Mouse (Mus musculus) CD4-positive, CD25-positive, alpha-beta regulatory T cell, adult 4 months (primary cell): ENCODE data around the gene Mex3d. TPM values are rescaled to one million over a fixed set of nuclear protein-coding genes. Genes with fewer than 3 reads are reported as not detected.
A peak's percentile ranks its signal among the peaks of the same experiment; 100 is the strongest.

Source experiments
- ATAC-seq: one replicate; pipeline ENCODE4 v1.8.0; 2017
- polyA plus RNA-seq, 2 experiments: library from polyadenylated mRNA; unstranded; fragments of 100-300 nt; shearing (Covaris generic); gene quantifications; one replicate each; pipeline ENCODE4 v1.2.1; 2017

Gene Mex3d
- polyA plus RNA-seq, 2 experiments from 2014 or later = 1.3 TPM; not detected in 1

DNA sequence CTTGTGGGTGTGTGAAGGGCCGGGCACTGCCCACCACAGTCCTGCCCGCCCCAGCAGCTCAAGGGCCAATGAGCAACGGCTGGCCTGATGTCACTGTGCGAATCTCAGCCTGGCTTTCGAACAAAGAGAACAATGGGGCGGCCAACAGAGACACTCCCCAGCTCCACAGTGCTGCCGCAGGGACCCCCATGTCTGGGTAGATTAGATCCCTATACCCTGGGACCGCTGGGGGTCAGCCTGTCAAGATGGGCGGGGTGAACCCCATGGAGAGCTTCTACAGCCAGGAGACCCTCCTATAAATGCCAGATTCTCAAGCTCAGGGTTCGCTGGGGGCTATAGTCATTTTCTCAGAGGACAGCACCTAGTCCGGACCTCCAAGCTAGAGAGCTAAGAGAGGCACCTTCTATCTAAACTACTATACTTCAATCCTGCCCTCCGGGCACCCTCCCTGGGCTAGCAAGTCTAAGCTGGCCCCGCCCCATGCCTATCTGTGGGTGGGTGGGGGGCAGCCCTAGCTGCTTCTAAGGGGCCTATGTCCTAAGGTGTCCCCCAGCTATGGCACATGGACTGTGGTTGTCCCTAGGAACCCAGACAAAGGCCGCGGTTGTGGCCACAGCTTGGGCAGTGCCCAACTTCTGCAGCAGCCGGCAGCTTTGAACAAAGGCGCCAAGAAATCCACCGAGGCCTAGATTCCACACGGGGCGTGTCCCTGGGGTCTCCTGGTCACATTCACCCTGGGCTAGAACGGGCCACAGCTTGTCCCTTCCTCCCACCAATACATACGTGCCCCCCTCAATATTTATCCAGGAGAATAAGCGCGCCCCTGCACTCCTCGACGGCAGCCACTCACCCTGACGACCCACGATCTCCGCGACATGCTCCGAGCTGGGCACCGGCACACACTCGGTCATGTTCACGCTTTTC is 1.4 kb downstream of the Mex3d start:
- no peak for ATAC-seq

GRCm38 (mm10) chr10:80385310-80385709 is 2.1 kb downstream of the Mex3d start:
- ATAC-seq = no peak

- ATAC-seq = no peak
These were observed 2.8 kb downstream of the Mex3d start for GRCm38 (mm10) chr10:80384709-80385108.

DNA sequence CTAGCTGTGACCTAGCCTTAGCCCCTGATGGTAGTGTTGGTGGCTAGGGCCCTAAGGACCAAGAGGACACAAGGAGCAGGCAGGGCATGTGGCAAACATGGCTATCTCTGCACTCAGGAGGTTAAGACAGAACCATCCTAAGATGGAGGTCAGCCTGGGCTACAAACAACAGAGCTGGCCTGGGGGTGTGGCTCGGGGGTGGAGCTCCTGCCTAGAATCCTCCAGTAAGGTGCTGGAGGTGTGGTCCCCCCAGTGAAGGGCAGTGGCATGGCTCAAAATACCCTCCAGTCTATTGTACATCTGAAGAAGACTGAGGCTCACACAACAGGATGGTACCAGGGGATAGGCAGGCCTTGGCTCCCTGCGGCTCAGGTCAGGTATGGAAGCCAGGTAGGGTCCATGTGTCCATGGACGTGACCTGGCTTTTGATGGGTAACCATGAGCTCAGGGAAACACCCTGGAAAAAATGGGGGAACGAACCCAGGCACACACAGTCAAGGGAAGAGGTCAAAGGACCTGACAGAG is 3.3 kb downstream of the Mex3d start:
- no peak for ATAC-seq

GRCm38 (mm10) chr10:80383431-80383830 is 4.0 kb downstream of the Mex3d start:
- no peak for ATAC-seq

DNA sequence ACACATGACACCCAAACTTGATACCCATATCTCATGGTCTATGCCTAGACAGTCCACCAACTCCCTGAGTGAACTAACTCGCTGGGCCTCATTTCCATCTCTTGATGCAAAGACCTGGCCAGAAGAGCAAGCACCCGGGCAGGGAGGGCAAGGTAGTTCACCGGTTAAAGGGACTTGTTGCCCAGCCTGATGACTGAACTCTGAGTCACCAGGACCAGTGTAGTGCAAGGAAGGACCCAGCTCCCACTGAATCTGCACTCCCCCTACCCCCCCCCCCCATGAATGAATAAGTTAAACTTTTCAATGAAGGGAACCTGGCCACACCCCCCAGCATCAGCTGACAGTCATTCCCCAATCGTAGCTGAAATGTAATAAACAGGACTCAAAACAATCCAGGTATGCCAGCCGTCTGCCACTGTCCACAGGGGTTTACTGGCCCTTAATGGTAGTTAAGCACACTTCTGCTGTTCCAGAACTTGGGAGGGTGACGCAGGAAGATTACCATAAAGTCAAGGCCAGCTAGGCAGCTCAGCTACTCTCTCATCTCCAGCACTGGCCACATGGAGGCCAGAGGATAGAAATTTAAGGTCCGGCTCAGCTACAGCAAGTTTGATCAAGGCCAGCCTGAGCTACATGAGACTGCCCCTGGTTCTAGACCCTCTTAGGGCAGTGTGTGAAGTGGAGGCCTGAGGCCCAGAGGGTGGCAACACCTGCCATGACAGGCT is 4.7 kb downstream of the Mex3d start:
- no peak for ATAC-seq

- no peak for ATAC-seq
These were observed 9.7 kb downstream of the Mex3d start for GRCm38 (mm10) chr10:80377716-80378115.

DNA sequence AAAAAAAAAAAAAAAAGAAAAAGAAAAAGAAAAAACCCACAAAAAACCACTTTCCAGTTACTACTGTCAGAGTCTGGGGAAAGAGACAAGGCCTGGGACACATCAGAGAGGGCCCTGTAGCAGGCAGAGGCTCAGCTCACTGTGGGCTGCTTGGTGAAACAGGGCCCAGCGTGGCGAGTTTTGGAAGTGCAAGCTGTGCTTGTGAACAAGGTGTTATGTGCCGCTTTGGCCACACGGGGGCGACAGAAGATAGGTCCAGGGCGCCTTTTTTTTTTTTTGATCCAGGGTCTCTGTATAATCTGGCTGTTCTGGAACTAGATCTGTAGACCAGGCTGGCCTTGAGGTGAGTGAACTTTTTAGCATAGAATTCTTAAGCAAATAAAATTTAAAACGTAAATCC is 11.3 kb downstream of the Mex3d start:
- peak; percentile 93 for ATAC-seq

DNA sequence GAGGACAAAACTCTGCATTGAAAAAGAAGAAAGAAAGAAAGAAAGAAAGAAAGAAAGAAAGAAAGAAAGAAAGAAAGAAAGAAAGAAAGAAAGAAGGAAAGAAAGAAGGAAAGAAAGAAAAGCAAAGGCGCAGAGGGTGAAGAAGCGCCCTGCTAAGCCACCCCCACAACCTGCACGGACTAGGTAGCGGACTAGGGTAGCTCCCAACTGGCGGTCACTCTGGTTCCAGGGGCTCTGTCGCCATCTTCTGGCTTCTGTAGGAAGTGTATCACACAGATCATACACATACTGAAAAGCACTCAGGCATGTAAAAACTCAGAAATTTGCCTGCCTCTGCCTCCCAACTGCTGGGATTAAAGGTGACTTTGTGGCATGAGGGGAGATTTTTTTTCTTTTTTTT is 13.4 kb downstream of the Mex3d start:
- no peak for ATAC-seq

GRCm38 (mm10) chr10:80372706-80373105 is 14.8 kb downstream of the Mex3d start:
- ATAC-seq = no peak

DNA sequence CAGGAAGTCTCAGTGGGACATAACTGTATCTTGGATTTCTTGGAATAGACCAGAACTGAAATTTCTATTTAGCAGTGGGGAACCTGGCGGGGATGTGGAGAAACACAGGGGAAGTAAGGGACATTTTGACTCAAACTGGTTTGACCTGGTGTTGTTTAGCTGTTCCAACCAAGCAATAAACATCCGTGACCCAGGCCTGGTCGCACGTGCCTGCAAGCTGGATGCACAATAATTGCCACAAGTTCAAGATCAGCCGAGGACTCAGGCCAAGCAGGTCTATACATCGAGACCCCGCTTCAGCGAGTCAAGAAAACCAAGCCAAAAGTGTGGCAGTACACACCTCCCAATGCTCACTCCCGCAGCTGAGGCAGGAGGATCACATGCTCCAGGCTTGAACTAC is 15.5 kb downstream of the Mex3d start:
- no peak for ATAC-seq

GRCm38 (mm10) chr10:80371411-80371966 is 16.0 kb downstream of the Mex3d start:
- ATAC-seq = no peak

DNA sequence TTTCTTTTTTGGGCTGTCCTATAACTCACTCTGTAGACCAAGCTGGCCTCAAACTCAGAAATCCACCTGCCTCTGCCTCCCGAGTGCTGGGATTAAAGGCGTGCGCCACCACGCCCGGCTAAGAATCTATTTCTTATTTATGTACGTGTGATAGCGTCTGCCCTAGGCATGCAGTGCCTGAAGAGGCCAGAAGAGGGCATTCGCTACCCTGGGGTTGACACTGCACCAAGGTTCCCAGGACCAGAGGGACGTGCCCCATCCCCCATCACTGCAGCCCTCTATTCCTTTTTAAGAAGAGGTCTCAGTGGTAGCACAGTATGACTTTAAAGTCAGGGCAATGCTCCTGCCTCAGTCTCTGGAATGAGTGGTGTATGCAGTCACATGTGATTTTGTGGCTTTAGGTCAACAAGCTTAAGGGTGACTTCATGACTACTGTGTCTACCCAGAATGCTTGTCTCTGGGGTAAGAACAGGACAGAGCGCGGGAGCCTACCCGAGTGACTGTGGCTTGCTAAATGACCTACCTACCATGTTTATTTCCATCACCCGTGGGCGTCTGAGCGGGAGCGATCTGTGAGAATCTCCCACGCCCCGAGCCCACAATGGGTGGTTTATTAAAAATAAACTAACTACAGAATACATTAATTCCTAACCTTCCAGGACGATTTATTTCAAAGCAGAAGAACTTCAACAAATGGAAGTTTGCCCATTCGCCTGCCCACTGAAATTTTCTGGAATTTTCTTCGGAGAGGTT is 17.3 kb downstream of the Mex3d start:
- ATAC-seq = no peak

GRCm38 (mm10) chr10:80368392-80368791 is 19.1 kb downstream of the Mex3d start:
- ATAC-seq = peak; percentile 48

DNA sequence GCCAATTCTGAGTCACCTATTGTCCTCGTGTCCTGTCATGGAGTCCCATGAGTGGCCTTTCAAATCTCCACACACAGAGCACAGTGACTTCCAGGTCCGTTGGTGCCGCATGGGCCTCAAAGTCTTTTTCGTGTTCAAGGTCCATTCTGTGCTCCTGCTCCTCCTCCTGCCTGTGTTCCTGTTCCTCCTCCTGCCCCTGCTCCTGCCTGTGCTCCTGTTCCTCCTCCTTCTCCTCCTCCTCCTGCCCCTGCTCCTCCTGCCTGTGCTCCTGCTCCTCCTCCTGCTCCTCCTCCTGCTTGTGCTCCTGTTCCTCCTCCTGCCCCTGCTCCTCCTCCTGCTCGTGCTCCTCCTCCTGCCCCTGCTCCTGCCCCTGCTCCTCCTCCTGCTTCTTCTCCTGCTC is 19.5 kb downstream of the Mex3d start:
- ATAC-seq = no peak

DNA sequence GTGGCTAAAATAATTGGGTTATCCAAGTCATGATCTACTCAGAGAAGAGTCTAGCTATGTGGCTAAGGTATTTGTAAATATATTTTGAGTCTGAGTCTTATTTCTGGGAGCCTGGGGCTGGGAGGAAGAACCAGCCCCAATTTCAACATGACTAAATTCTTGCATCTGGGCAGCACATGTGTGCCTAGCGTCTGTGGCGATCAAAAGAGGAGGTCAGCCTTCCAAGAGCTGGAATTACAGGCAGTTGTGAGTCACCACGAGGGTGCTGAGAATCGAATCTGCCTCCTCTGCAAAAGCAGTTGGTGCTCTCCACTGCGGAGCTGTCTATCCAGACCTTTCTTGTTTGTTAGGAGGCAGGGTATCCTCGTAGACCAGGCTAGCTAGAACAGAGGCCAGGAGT is 21.7 kb downstream of the Mex3d start:
- no peak for ATAC-seq

DNA sequence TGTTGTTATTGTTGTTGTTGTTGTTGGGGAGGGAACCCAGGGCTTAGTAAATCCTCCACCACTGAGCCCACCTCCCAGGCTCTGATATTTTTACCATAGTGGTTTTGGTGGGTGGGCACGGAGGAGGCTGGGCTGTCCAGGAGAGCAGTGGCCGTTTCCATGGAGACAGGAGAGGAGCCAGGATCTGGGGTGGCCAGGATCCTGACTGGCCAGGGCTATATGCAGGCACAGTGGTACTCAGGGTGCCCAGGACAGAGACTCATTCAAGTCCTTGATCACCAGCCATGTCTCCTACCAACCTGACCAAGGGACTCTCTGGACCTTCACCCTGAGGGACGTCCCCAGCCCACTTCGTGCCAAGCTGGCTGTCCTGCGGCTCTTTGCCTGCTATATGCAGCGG is 23.7 kb downstream of the Mex3d start:
- ATAC-seq = no peak

DNA sequence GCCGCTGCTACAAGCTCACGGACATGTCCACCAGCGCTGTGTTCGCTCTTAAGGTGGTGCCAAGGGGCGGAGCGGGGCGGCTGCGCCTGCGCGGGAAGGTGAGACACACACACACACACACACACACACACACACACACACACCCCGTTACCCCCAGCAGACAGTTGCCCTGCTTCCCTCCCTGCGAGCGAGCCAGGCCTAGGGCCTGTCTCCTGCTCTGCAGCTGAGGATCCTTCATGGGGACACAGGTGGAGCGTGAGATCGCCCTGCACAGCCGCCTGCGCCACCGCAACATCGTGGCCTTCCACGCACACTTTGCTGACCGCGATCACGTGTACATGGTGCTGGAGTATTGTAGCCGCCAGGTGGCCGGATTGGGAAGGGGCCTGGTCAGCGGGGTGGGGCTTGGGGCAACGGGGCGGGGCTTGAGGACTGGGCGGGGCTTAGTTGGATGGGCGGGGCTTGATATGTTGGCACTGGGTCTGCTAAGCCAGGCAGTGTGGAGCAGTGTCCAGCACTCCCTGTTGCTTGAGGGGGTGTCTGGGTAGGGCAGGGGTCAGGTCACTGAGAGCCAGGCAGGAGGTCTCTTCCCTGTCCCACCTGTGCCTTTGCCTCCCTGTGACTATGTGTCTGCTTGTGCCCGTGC is 29.3 kb downstream of the Mex3d start:
- ATAC-seq = no peak

- no peak for ATAC-seq
These were observed 30.1 kb downstream of the Mex3d start for GRCm38 (mm10) chr10:80357336-80357735.

- ATAC-seq = no peak
These were observed 30.7 kb downstream of the Mex3d start for GRCm38 (mm10) chr10:80356737-80357136.

GRCm38 (mm10) chr10:80356001-80356682 is 31.3 kb downstream of the Mex3d start, which contains the start of gene Plk5:
TSS of gene Plk5 (plus strand) at chr10:80356459.
- ATAC-seq = no peak
